Mouse (Mus musculus) bone marrow, adult 2 months (tissue): ENCODE results near the gene Ptprg.

ENCODE experiments used
- CTCF ChIP-seq: fragments of 200-500 bp; IDR thresholded peaks from 2 replicates; pipeline ENCODE4 v1.5.1; 2011; ENCODE audit warnings: low read length, control low read depth; ENCODE audit not compliant: control insufficient read depth, insufficient read depth
- POLR2A ChIP-seq: fragments of 200-500 bp; IDR thresholded peaks from 2 replicates; pipeline ENCODE4 v1.6.1; 2011; ENCODE audit warnings: low read depth, mild to moderate bottlenecking, control low read depth, low read length, borderline replicate concordance; ENCODE audit not compliant: control insufficient read depth

DNA sequence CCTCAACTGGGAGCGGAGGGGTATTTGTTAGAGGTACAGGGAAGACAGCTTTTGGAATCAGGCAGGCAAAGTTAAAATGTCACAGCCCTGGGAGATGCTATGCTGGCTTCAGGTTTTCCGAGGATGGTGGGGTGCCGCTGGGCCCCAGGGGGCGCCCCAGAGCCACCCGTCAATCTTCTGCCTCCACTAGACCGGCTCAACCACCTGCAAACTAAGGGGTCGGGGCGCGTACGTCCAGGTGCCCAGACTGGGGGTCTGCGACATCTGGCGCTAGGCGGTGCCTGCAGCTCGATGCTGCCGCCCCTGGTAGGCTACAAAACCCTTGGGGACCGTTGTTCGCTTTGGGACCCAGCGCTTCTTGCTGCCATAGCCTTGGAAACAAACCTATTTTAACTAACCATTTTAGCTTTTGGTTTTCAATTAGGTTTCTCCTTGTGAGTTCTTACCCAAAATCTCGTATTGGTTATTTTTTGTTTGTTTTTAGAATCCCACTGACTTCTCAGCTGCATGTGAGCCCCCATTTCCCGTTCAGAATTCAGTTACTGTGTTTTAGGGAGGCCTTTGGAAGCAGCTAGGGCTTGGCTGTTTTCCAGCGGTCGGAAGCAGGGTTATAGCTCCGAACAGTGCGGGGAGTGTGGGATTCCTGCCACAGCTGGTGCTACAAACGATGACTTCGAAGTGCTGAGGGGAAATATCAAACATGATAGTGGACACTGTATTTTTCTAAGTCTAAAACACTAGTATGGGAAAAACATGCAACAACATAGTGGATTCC is 3.2 kb downstream of the Ptprg start:
- no peak for TF ChIP-seq POLR2A
- TF ChIP-seq CTCF: no peak
